Mouse (Mus musculus): ENCODE data around the gene Ak1.
A peak's percentile ranks its signal among the peaks of the same experiment; 100 is the strongest.

DNA sequence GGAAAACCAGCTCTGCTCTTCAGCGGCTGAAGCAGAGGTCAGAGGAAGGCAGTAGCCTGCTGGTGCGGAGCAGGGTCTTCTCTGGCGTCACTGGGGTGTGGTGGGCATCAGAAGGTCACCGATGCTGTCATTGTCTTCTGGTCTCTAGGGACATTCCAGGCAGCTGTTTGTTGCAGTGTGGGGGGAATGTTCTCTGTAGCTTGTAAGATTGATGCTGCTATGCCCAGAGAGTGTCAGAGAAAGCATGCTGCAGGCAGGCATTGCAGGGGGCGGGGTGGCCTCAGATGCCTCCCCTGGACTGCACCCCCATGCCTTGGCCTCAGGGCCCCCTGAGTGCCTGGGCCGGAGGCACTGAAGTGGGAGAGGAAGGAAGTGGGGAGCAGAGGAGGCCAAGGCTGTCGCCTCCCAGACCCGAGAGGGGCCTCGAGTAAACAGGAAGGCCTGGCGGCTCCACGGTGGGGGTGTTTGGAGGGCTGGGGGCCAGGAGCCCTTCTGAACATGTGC is 16.3 kb downstream of the Ak1 start:
- TF ChIP-seq CTCF (IDR thresholded peaks at IDR 0.05; ENCODE audit: low read depth): no peak
- TF ChIP-seq EP300 (IDR thresholded peaks at IDR 0.05; ENCODE audit: low read depth): peak; percentile 49; the same call in 1 of the 2 replicates
